Mouse (Mus musculus) telencephalon, adult 2 months (tissue): ENCODE measurements at regions not wholly inside any gene's neighbourhood (a gene's known extent, or its start where the extent isn't known, plus 50 kb on each side); places are given as distances from the start of the nearest gene placed in this dataset.
"Not testable (repeated sequence)": the region's sequence is repeated elsewhere in the genome, so short reads cannot be mapped to it uniquely, and the experiment has no call there.

ENCODE experiments used
- DNase-seq: peaks from one replicate; pipeline ENCODE4 v3.0.0-alpha.2; 2011; ENCODE audit warnings: low read depth, low spot score

DNA sequence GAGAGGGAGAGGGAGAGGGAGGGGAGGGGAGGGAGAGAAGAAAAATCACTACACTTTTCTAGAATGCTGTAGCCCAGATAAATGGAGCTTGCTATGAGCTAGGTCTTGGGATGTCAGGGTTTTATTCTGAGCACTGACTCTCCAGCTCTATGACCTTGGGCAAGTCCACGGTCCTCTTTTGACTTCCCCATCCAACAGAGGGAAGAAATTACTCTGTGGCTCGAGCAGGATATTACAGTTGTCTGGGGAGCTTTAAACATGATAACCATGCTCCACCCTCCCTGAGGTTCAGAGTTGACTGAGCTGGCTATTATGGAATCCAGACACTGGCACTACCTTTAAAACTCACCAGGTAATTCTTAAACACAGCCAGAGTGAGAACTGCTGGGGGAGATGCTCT is 112.6 kb upstream of the Klf4 start:
- DNase-seq: no peak

DNA sequence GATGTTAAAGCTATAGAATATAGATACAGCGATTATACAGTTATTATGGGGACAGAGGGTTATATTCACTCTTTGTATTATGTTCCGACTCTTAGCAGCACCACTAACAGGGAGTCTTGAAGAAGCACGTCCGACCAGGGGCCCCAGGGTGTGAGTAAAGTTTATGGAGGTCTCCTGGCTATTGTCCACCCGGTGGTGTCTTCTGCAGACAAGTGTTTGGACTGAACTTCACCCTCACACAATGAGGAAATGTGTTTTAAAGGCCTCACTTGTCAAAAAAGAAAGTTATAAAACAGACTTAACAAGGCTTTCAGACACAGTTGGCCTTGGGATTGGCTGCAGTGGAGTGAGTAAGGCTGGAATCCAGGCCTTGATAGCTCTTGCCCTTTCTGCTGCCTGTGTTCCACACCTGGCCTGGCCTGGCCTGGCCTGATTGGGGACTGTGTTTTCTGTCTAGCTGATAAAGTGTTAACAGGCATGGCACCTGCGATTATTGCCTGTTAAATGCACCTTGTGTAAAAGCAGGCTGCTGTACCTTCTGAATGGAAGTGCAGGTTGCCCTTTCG is 102.8 kb upstream of the Klf4 start:
- no peak for DNase-seq

DNA sequence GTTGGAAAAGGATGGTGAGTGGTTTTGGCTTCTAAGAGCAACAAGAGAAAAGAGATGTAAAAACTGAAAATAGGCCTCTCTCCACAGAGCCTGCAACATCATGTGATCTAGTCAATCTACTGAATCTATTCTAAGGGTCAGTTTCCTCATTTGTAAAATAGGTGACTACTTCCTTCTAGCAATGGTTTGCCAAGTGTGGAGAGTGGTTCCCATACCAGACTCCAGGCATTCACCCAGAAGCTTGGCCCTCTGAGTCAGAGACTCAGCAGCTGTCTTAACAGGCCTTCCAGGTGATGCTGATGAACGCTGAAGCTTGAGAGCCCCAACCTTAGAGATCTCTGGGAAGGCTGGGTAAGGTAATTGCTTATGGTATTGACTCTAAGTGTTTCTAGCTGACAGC is 98.9 kb upstream of the Klf4 start:
- DNase-seq: no peak

DNA sequence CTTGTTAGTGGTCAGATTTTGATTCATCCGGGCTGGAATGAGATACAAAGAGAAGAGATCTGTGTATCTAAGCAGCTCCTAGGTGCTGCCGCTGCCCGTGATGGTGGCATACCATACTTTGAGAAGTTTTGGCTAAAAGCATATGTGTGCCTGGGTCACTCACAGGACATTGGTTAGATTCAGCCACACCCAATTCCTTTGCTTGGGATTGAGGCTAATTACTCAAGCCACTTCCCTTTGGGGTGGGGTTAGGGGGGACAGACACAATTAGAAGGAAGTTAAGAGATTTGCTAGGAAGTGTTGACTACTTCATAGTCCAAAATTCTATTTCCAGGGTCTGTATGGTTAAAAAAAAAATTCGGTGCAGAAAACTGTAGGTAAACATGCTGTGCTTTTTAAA is 97.9 kb upstream of the Klf4 start:
- not testable (repeated sequence) for DNase-seq

DNA sequence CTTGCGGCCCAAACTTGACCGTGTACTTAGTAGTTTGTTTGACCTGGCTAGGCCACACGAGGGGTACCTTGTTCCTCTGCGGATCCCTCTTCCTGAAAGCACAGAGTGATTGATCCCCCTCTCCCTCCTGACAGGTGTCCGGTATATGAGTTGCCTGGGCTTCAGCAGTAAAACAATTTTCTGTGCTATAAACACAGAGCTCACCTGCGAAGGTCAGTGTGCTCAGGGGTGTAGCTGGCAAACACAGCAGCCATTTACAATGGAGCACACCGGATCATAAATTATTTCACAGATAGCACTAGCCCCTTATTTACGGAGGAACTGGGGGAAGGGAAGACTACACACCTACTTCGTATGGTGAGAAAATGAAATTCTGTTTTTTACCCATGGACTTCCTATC is 92.5 kb upstream of the Klf4 start:
- DNase-seq: no peak

DNA sequence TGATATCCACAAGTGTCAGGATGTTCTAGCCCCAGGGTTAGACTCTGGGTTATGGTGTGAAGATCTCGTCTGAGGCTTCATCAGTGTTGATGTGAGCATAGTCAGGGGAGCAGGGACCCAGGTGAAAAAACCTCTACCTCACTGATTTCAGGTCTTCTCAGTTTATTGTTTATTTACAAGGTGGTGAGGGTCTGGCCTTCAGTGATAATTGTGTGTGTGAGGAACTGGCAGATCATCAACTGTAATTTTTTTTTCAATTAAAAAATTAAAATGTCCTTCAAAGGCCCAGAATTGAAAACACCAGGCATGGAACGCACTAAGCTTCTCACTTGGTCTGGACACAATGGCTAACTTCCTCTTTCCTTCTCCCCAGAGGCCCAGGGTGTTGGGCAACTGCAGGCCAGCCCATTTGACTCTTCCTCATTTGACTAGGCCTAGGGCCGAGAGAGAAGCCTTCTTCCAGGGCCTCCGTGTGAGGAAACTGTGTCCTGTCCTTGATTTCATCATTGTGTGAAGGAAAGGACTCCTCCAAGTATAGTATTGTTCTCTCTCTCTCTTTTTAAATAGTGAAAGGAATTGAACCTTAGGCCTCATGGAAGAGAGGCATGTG is 91.0 kb upstream of the Klf4 start:
- DNase-seq: no peak

DNA sequence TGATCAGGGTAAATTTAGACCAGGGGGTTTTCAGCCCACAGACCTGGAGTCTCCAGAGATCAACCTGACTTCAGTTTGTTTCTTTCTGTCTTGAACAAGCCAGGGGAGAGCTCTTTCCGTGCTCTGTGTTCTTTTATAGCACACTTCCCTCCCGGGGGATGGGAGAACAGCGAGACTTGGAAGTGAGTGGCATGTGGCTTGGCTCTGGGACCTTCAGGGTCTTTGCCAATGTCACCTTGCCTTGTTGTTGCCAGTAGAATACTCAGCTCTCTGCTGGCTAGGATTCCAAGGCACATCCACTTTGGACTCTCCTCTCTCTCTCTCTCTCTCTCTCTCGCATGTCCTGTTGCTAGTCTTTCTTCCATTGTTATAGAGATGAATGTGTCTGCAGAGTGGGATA is 90.4 kb upstream of the Klf4 start:
- no peak for DNase-seq

DNA sequence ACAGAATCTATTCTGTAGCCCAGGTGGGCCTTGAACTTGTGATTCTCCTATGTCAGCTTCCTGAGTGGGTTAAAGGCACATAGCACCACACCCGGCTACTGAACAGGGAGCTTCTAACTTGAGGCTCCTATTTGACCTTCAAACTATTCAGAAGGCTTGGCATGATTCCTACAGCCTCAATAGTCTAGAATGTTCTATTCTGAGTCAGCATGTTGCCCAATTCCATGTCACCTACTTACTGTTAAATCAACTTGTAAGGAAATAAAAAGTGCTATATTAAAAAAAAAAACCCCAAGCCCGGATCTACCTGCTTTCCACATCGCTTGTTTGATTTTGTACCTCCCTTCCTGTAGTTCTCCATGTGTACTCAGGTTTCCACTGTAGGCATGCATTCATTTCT is 87.6 kb upstream of the Klf4 start:
- no peak for DNase-seq

DNA sequence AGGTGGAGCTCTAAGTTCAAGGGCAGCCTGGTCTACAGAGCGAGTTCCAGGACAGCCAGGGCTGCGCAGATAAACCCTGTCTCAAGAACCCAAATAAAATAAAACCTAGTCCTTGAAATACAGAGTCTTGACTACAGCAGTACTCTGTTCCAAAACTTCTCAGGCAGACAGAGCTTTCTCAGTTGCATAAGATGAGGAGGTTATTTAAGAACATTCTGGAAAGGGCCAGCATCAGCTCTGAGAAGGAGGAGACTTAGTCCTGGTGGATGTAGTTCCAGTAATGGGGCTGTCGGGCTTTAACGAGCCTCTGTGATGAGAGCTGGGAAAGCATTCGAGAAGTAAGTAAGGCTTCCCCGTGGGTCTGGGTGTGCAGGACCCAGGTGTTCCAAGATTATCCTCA is 83.5 kb upstream of the Klf4 start:
- DNase-seq: peak; percentile 22

DNA sequence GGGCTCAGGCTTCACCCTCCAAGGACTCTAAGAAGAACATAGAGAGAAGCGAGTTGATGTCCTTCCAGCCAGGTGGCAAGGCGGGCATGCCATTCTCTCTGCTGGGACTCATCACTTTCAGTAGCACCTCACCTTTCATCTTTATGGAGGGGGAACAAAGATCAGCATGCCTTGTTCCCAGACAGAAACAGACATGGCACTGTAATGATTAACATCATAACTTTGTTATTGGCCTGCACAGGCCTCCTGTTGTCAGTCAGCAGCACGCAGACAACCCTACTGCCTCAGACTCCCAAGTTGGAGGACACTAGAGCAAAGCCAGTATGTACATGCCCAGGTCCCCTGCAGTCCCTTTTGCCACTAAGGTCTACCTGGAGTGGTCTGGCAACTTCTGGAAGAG is 81.3 kb upstream of the Klf4 start:
- DNase-seq: no peak

DNA sequence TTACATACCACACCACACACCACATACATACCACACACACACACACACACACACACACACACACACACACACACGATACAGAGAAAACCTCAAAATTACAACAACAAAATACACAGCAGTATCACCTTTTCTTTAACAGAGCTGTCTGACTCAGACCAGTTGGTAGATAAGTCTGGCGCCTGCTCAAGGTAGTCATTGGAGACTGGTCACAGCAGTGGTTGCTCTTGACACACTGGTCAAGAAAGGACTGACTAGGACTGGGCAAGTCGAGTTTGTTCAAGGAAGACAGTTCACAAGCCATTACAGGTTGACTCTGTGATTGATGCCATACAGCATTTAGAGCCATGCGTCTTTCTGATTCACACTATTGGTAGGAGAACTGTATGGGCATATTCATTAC is 78.7 kb upstream of the Klf4 start:
- DNase-seq: no peak

DNA sequence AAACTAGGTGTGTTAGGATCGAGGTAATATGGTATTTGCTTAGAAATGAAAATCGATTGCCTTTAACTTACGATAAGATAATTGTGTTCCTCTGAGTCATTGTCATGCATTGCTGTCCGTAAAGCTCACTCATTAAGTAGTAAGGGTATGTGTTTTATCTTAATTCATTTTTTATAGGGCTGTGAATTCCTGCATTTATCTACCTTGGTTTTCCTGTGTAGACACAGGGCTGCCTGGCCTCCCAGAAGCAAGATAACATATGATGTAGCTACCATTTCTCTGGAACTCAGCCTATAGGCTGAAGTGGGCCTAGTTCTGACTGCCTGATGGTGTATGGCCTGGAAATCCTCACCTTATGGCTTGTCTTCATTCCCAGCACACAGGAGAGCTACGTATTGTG is 76.9 kb upstream of the Klf4 start:
- no peak for DNase-seq

DNA sequence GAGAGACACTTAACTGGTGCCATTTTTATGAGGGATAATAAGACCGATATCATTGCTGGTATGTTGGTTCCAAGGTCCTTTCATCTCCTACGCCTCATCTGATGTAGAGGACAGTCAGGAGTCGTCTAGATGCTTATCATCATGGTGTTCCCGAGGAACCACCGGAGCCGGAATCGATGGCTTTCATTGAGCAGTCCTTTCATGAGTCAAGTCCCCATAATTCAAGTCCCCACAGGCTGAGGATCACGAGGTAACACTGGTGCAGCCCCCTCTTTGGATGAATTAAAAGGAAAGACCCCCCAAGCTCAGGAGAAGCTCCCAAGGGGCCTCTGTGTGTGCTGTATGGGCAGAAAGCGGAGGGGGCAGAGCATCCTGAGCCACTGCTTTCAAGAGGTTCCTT is 73.3 kb upstream of the Klf4 start:
- DNase-seq: no peak

DNA sequence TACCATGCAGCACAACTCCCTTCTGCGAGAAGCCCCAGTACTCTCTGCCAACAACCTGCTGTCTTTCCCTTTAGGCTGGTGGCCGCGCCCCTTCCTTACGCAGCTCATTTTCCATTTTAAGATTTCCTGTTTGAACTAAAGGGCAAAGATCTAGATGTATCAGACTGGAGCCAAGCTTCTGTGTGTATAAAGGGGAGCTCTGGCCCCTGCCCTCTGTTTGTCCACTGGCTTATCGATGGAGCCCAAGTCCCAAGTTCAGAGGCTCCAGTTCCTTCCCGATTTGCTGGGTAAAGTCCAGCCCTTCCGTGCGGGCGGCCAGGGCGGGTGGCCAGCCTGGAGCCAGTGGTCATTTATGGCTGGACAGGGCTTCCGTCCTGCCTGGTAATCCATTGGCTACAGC is 72.6 kb upstream of the Klf4 start:
- DNase-seq: no peak

DNA sequence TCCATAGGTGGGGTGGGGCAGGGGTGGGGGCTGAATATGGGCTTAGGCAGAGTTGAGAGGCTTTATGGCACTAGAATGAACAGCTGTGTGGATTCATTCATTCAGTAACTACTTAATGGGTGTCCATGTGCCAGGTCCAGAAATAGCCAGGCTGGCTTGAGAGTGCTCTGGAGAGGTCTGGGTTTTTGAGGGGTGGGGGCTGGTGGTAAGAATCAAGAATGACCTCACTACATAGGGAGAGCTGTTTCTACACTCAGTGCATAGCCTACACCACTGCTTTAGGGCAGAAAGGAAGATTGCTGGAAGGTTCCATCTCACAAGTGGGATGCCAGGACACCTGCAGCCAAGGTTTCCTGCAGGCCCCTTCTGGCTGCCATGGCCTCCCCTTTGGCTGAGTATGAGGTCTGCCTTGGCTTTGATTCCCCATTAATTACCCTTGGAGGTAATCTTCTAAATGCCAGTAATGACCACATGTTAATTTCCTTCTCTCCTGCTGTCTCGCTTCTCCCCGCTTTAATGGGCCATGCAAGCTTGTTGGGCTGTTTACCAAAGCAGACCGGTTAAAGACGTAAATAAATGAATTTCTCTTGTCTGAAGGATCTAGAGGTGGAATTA is 71.7 kb upstream of the Klf4 start:
- no peak for DNase-seq

DNA sequence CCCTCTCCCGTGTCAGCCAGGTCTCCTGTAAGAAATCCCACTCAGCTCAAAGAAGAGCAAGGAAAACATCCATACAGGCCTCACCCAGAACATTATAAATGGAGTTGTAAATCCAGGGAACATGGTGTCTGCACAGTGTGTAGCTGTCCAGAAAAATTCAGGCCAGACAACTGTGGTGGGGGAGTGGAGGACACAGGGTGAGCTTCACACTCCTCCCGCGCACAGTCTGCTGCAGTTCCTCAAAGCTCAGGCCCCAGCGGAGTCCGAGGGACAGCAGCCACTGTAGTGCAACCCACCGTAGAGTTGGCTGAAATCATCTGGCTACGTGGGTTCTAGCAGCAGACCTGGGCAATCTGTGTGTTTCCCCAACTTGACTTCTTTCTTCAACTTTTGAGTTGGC is 62.9 kb upstream of the Klf4 start:
- DNase-seq: peak; percentile 26

DNA sequence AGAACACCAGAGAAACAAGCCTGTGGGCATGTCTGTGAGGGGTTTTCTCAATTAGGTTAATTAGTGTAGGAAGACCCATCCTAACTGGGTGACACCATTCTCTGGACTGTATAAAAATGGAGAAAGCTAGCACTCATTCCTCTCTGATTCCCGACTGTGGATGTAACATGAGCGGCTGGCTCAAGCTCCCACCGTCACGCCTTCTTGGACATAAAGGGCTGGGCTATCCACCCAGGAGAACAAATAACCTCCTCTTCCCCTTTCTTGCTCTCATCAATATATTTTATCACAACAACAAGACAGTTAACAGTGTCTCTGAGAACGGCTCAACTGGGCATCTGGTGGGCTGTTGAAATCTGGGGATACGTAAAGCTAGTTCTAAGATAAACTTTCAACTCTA is 62.4 kb upstream of the Klf4 start:
- no peak for DNase-seq

DNA sequence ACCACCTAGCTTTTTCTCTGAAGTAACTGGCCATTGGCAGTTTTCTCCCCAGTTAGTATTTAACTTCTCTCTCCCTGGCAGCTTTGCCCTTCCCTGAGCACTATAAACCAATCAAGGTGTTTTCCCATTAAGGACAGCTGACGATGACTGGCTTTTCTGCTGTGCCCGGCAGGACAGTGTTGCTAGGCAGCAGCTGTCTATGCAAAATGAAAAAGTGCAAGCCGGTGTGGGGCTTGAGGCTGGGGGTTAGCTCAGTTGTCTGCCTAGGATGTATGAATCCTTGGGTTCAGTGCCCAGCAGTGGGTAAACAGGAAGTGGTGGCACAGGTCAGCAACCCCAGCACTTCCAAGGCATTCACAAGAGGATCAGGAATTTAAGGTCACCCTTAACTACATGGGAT is 60.9 kb upstream of the Klf4 start:
- DNase-seq: no peak

DNA sequence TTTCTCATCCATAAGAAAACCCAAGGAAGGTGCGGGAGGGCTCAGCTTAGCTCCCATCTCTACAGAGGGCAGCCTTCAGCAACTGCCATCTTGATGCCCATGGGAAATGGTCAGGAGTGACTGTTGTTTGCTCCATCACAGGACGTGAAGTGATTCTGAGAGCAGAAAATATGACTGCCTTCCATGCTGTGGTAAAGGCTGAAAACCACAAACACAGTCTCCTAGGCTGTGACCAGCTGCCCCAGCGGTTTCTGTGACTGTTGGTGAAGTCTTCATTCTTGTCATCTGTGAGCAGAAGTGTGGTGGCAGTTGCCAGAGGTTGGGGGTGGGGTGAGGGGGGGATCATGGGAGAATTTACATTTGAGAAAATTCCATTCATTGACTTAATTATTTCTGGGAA is 53.9 kb upstream of the Klf4 start:
- no peak for DNase-seq

DNA sequence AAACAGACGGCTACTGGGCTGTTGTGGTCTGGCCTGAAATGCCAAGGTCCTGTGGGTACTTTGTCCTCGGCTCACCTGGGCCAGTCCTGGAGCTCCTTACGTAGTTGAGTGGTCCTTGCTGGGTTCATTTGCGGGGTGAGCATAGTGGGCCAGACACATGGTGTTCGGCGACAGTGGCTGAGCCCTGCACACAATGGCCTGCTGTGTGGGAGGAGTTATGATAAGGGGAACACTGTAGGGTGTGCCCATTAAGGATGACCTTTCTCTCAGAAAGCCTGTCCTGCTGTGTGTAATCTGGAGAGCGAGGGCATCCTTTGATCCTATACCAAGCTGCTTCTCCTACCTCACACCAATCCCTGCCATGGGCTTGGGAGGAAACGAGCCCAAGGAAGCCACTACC is 51.3 kb upstream of the Klf4 start:
- DNase-seq: no peak
